Mouse (Mus musculus) MEL (cell line): ENCODE measurements around the gene Ntrk3. TPM values are rescaled to one million over a fixed set of nuclear protein-coding genes. Genes with fewer than 3 reads are reported as not detected.

Source experiments
- DNase-seq: peaks from one replicate; pipeline ENCODE4 v3.0.0; 2011; ENCODE audit warnings: low read depth, low spot score
- H3K27ac ChIP-seq: 2 replicates; pipeline ENCODE4 v1.5.1; 2012; ENCODE audit warnings: low read depth, mild to moderate bottlenecking, control low read depth, low read length, moderate library complexity; ENCODE audit not compliant: control insufficient read depth
- H3K27me3 ChIP-seq, 2 experiments: fragments of 150-350 bp in 1 of 2; sonication (generic) in 1 of 2; 2 replicates each; pipeline ENCODE4 v1.6.1; 2012; ENCODE audit warnings: low read length in 2 of 2, mild to moderate bottlenecking in 2 of 2, improper control_type of control experiment in 1 of 2, moderate library complexity in 1 of 2; ENCODE audit not compliant: insufficient read depth in 2 of 2, control insufficient read depth in 1 of 2
- H3K36me3 ChIP-seq, 2 experiments: 2 replicates each; pipeline ENCODE4 v1.6.1; 2012 to 2014; ENCODE audit warnings: low read length in 2 of 2, improper control_type of control experiment in 1 of 2, inconsistent platforms in 1 of 2, mild to moderate bottlenecking in 1 of 2; ENCODE audit not compliant: insufficient read depth in 2 of 2, control insufficient read depth in 1 of 2
- H3K4me1 ChIP-seq, 2 experiments: fragments of 150-350 bp in 1 of 2; sonication (generic) in 1 of 2; 2 replicates each; pipeline ENCODE4 v1.6.1; 2012; ENCODE audit warnings: low read length in 2 of 2, improper control_type of control experiment in 1 of 2, mild to moderate bottlenecking in 1 of 2; ENCODE audit not compliant: insufficient read depth in 2 of 2, control insufficient read depth in 1 of 2
- H3K4me3 ChIP-seq, 2 experiments: fragments of 150-350 bp in 1 of 2; sonication (generic) in 1 of 2; 2 replicates each; pipeline ENCODE4 v1.5.1; 2012; ENCODE audit warnings: low read depth in 2 of 2, low read length in 2 of 2, mild to moderate bottlenecking in 2 of 2, moderate library complexity in 2 of 2, control low read depth in 1 of 2, improper control_type of control experiment in 1 of 2; ENCODE audit not compliant: control insufficient read depth in 1 of 2, insufficient read depth in 1 of 2
- H3K79me2 ChIP-seq: 2 replicates; pipeline ENCODE4 v1.6.1; 2012; ENCODE audit warnings: mild to moderate bottlenecking, low read length, moderate library complexity; ENCODE audit not compliant: control insufficient read depth, poor library complexity, insufficient read depth
- H3K9ac ChIP-seq: 2 replicates; pipeline ENCODE4 v1.6.1; 2012; ENCODE audit warnings: low read depth, mild to moderate bottlenecking, control low read depth, low read length, moderate library complexity; ENCODE audit not compliant: control insufficient read depth, poor library complexity, severe bottlenecking
- H3K9me3 ChIP-seq: fragments of 150-350 bp; sonication (generic); replicated peaks from 2 replicates; pipeline ENCODE4 v1.6.1; 2012; ENCODE audit warnings: mild to moderate bottlenecking, low read length, improper control_type of control experiment, moderate library complexity; ENCODE audit not compliant: insufficient read depth
- BHLHE40 ChIP-seq: IDR thresholded peaks from 2 replicates; pipeline ENCODE4 v1.6.1; 2012; ENCODE audit warnings: low read depth, mild to moderate bottlenecking, inconsistent platforms, low read length, improper control_type of control experiment, borderline replicate concordance
- ELF1 ChIP-seq: IDR thresholded peaks from 2 replicates; pipeline ENCODE4 v1.6.1; 2014; ENCODE audit warnings: low read depth, mild to moderate bottlenecking, inconsistent platforms, low read length, improper control_type of control experiment, moderate library complexity
- HCFC1 ChIP-seq: IDR thresholded peaks from 2 replicates; pipeline ENCODE4 v1.6.1; 2012; ENCODE audit warnings: low read depth, mild to moderate bottlenecking, inconsistent platforms, low read length, improper control_type of control experiment, moderate library complexity
- JUND ChIP-seq: IDR thresholded peaks from 2 replicates; pipeline ENCODE4 v1.6.1; 2011; ENCODE audit warnings: low read depth, mild to moderate bottlenecking, improper control_type of control experiment, low read length
- KAT2A ChIP-seq: conservative IDR thresholded peaks from 2 replicates; pipeline ENCODE4 v1.6.1; 2012; ENCODE audit warnings: low read depth, low read length, improper control_type of control experiment, inconsistent platforms
- MAFK ChIP-seq: IDR thresholded peaks from 2 replicates; pipeline ENCODE4 v1.6.1; 2011; ENCODE audit warnings: low read depth, mild to moderate bottlenecking, low read length, improper control_type of control experiment, borderline replicate concordance
- MAX ChIP-seq: IDR thresholded peaks from 2 replicates; pipeline ENCODE4 v1.6.1; 2011; ENCODE audit warnings: low read length, improper control_type of control experiment
- MAZ ChIP-seq: IDR thresholded peaks from 2 replicates; pipeline ENCODE4 v1.6.1; 2012; ENCODE audit warnings: low read depth, mild to moderate bottlenecking, inconsistent platforms, low read length, improper control_type of control experiment
- MYB ChIP-seq: IDR thresholded peaks from 2 replicates; pipeline ENCODE4 v1.6.1; 2011; ENCODE audit warnings: mild to moderate bottlenecking, low read depth, low read length, improper control_type of control experiment
- MYC ChIP-seq: IDR thresholded peaks from 2 replicates; pipeline ENCODE4 v1.6.1; 2011; ENCODE audit warnings: low read depth, mild to moderate bottlenecking, low read length, improper control_type of control experiment, moderate library complexity
- POLR2AphosphoS5 ChIP-seq: IDR thresholded peaks from 2 replicates; pipeline ENCODE4 v1.6.1; 2012; ENCODE audit warnings: low read depth, borderline replicate concordance, mild to moderate bottlenecking, inconsistent platforms, low read length, moderate library complexity, mixed read lengths
- RAD21 ChIP-seq: IDR thresholded peaks from 2 replicates; pipeline ENCODE4 v1.6.1; 2011; ENCODE audit warnings: mild to moderate bottlenecking, low read depth, low read length, improper control_type of control experiment
- SMC3 ChIP-seq: IDR thresholded peaks from 2 replicates; pipeline ENCODE4 v1.6.1; 2011; ENCODE audit warnings: low read depth, low read length, improper control_type of control experiment
- UBTF ChIP-seq: IDR thresholded peaks from 2 replicates; pipeline ENCODE4 v1.6.1; 2012; ENCODE audit warnings: low read depth, mild to moderate bottlenecking, inconsistent platforms, low read length, improper control_type of control experiment, moderate library complexity, borderline replicate concordance; ENCODE audit not compliant: insufficient read depth
- USF1 ChIP-seq: IDR thresholded peaks from 2 replicates; pipeline ENCODE4 v1.6.1; 2014; ENCODE audit warnings: low read depth, mild to moderate bottlenecking, inconsistent platforms, low read length, improper control_type of control experiment, moderate library complexity
- ZC3H11A ChIP-seq: IDR thresholded peaks from 2 replicates; pipeline ENCODE4 v1.6.1; 2012; ENCODE audit warnings: low read depth, mild to moderate bottlenecking, inconsistent platforms, low read length, improper control_type of control experiment
- ZKSCAN1 ChIP-seq: IDR thresholded peaks from 2 replicates; pipeline ENCODE4 v1.6.1; 2012; ENCODE audit warnings: low read depth, mild to moderate bottlenecking, inconsistent platforms, low read length, improper control_type of control experiment, moderate library complexity
- polyA plus RNA-seq, 2 experiments: library from polyadenylated mRNA; stranded (reverse) in 1 of 2; unstranded in 1 of 2; fragments of >175 nt in 1 of 2; fragments of >200 nt in 1 of 2; gene quantifications; 2 replicates each; pipeline versions ENCODE4 v1.2.1 to v1.2.4; 2012; ENCODE audit warnings: low replicate concordance in 2 of 2, low read depth in 1 of 2; ENCODE audit not compliant: insufficient read length in 2 of 2, insufficient read depth in 1 of 2, missing spikeins in 1 of 2
- total RNA-seq: library from RNA; depleted of rRNA; stranded (reverse); fragments of 300-350 nt; gene quantifications from 2 replicates; pipeline ENCODE4 v1.2.3, GENCODE M21; 2012; rRNA removed

Gene Ntrk3
- total RNA-seq (0.04 TPM in 1 of 2 replicates, not detected in the other), polyA plus RNA-seq (not detected)

- TF ChIP-seq SMC3 (no peak), UBTF (no peak), USF1 (no peak), POLR2AphosphoS5 (no peak)
- DNase-seq, result no peak
- Histone ChIP-seq H3K9me3 (no peaks in the 10 kb centered on the region), H3K9ac (no peak within 1 kb of the TSS), H3K4me3 (no peak within 1 kb of the TSS), H3K4me1 (no peaks in the 10 kb centered on the region), H3K79me2 (no peaks in the 10 kb centered on the region), H3K36me3 (no peaks in the 10 kb centered on the region), H3K27me3 (peaks cover 0 to 4% of the 10 kb centered on the region in 2 experiments; a peak in 3 of 4 replicates), H3K27ac (no peak within 1 kb of the TSS)
These were observed at the start of gene Ntrk3 for GRCm38 (mm10) chr7:78737614-78738210. Ntrk3 (minus strand) TSS chr7:78738012.

GRCm38 (mm10) chr7:78785906-78786305 is 48.1 kb upstream of the Ntrk3 start:
- no peak for DNase-seq
- no peak overlapping the region for H3K27ac ChIP-seq
- no peaks in the 10 kb centered on the region for H3K27me3 ChIP-seq
- H3K9ac ChIP-seq, result no peak overlapping the region
- no peaks in the 10 kb centered on the region for H3K9me3 ChIP-seq
- no peak for TF ChIP-seq MAX
- no peak for TF ChIP-seq MYC
- TF ChIP-seq ELF1, result no peak
- TF ChIP-seq HCFC1, result no peak
- no peak for TF ChIP-seq UBTF
- no peak for TF ChIP-seq BHLHE40
- no peak for TF ChIP-seq MAZ
- TF ChIP-seq JUND, result no peak
- no peak for TF ChIP-seq POLR2AphosphoS5
- TF ChIP-seq SMC3, result no peak
- no peak for TF ChIP-seq KAT2A
- TF ChIP-seq ZC3H11A, result no peak
- TF ChIP-seq MAFK, result no peak
- no peak for TF ChIP-seq ZKSCAN1
- TF ChIP-seq RAD21, result no peak
- TF ChIP-seq MYB, result no peak
- peaks cover 16% of the 10 kb centered on the region for H3K79me2 ChIP-seq
- H3K4me1 ChIP-seq, result no peaks in the 10 kb centered on the region; a peak in 2 of 4 replicates
- H3K4me3 ChIP-seq, result no peak overlapping the region
- peaks cover 0 to 8% of the 10 kb centered on the region in 2 experiments; a peak in 3 of 4 replicates for H3K36me3 ChIP-seq
